12 mouse cellular contexts compared by ENCODE assay signal in the genomic region with DNA sequence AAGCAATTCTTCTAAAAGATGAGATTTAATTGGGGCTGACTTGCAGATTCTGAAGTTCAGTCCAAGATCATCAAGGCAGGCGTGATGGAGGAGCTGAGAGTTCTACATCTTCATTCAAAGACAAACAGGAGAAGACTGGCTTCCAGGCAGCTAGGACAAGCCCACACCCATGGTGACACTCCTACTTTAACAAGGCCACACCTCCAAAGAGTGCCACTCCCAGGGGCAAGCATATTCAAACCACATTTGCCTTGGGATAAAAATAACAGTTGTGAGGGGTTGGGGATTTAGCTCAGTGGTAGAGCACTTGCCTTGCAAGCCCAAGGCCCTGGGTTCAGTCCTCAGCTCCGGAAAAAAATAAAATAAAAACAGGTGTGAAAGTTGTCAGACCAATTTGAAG.
"Had no signal": no experiment of that assay in that cellular context is flagged by ENCODE, and none has a peak within 500 bp of the region (broad histone marks: within the 10 kb centered on the region; RNA-seq: fewer than 3 reads in every experiment).

No protein-coding gene starts in this region.

- DNase-seq: gastrocnemius, adult 2 months; gastrocnemius, postnatal 10 days; gastrocnemius, postnatal 25 days; heart, postnatal 10 days; heart, postnatal 4 days; kidney, adult 18-20 months; kidney, adult 8-10 months; kidney, postnatal 14 days; kidney, postnatal 36 days; layer of hippocampus, adult 9-11 months; layer of hippocampus, postnatal 36 days; left cerebral cortex, postnatal 4 days had no signal
